Mouse (Mus musculus): ENCODE measurements around the gene Numb.
"Not testable (repeated sequence)": the region's sequence is repeated elsewhere in the genome, so short reads cannot be mapped to it uniquely, and the experiment has no call there.

Gene Numb

DNA sequence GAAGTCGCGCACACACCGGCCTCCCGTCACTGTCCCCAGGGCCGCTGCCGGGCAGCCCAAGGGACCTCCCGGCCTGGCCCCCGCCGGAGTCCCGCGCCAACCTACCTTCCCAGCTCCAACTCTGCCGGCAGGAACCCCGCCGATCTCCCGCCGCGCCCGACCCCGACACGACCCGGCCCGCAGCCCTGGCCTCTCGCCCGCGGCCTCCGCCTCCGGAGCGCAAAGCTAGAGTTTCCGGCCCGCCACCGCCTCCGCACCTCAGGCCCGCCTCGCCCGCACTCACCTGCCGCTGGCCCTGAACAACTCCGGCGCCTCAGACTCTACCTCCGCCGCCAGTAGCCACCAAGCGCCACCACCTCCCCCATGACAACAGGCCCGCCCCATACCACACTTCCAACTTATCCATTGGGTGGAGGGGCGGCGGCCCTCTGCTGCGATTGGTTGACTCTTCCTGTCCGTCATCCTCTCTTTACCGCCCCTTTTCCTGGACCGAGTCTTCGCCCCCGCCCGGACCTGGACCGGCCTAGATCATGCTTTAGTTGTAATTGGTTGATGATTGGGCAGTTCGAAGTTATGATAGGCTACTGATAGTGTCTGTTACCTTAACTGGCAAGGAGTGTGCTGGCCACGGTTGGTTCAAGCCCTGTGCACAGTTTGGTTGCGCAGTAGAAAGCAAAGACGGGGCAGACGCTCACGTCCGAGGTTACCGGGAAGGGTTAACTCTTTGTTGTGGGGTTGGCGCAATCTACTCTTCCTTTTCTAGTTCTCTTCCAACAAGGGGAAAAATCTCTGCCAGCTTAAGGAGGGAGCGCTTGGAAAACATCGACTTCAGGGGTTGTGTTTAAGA is at the start of gene Numb:
Gene Numb, minus strand, starts transcription at position 400 of the 847 bp plus-strand sequence.
- DNase-seq: peak; percentile 98 to 99

GRCm38 (mm10) chr12:83965235-83965634 is 43.5 kb upstream of the Numb start:
- no peak for DNase-seq

DNA sequence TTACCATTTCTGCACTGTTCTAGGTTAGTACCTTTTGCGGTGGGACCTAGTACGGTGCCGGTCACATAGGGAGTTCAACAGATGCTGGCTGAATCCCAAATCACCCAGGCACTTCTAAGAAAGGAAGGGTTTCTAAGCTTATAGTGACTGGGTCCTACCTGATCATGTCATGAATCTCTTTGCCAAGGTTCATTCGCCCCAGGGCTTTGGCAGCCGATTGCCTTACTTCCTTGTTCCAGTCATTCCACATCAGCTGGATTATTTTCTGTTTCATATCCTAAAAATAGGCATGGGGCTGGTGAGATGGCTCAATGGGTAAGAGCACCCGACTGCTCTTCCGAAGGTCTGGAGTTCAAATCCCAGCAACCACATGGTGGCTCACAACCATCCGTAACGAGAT is 36.5 kb upstream of the Numb start:
- DNase-seq: no peak

GRCm38 (mm10) chr12:83951711-83952575 is 30.2 kb upstream of the Numb start:
- DNase-seq: no peak

DNA sequence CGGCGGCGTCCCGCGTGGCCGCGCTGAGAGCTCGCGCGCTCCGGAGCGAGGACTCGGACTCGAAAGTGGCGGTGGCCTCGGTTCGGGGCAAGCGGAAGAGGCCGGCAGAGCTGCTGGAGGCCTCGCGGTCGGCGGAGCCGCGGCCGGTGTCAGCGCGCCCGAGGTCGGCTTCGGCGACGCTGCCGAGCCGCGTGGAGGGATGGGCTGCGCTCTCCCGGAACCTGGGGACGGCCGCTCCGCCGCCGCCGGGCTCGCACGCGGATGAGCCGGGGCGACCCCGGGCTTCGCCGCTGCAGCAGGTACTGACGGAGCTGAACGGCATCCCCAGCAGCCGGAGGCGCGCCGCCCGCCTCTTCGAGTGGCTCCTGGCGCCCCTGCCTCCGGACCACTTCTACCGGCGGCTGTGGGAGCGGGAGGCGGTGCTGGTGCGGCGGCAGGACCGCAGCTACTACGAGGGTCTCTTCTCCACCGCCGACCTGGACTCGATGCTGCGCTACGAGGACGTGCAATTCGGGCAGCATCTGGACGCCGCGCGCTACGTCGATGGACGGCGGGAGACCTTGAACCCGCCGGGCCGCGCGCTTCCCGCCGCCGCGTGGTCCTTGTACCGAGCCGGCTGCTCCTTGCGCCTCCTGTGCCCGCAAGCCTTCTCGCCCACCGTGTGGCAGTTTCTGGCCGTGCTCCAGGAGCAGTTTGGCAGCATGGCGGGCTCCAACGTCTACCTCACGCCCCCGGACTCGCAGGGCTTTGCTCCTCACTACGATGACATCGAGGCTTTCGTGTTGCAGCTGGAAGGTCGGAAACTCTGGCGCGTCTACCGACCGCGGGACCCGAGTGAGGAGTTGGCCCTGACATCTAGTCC is 29.3 kb upstream of the Numb start:
- peak; percentile 72 to 82 for DNase-seq

DNA sequence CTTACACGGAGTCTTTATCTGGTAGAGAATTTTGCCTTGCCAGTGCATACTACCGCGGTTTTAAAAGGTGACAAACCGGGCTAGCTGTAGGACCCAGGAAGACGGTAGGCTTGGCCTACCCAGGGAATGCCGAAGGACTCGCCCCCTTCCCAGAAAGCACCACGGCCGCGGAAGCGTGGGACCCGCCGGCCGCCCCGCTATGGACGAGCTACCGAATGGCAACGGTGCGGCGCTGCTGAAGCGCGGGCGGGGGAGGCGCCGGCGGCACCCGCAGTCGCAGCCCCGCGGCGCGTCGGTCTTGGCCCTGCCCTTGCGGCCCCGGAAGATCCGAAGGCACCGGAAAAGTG is 28.7 kb upstream of the Numb start, which contains the start of gene Riox1:
Gene Riox1, plus strand, starts transcription at position 116 of the 347 bp plus-strand sequence.
- peak; percentile 86 for DNase-seq

DNA sequence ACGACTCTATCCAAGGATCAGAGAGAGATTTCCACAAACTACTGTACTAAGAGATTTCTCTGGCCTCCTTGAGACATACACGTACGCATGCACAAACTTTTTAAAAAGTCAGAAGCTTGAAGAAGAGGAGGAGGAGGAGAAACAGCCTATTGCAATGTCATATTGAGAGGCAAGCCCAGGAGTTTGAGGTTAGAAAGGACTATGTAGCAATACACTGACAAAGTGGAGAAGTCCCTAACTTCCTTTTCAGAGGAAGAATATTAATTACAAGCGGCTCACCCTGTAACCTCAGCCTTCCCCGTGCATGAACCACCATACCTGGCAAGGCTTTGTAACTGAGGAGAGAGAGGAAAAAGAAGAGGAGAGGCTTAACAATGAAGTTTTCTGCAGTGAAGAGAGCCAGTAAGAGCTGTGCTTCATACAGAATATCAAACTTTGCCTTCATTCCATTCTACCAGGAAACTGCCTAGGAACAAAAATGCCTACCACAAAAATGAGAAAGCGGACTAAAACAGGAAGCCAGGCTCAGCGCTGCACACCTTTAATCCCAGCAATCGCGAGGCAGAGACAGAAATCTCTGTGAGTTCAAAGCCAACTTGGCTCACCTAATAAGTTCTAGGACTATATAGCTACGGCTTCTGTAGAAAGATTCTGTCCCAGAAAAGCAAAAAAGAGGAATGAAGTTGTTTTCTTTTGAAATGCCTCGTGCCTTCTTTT is 28.2 kb upstream of the Numb start:
- DNase-seq: no peak

DNA sequence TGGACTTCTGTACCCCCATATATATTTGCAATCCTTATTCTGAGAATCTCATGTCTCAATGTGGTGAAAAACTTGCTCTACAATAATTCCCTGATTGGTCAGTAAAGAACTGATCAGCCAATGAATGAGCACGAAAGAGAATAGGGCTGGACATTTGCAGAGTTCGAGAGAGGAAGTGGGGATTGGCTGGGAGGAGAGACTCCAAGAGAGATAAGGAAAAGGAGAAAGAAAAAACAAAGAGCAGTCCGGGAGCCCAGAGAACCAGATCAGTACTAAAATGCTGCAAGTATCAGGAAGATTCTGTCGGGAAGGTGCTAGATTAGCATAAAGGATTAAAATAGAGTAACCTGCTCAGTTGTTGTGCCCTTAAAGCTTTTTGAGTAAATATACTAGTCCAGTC is 27.3 kb upstream of the Numb start:
- DNase-seq: no peak

- DNase-seq: no peak
Observed at GRCm38 (mm10) chr12:83947260-83947811, 25.6 kb upstream of the Numb start.

- no peak for DNase-seq
Observed at GRCm38 (mm10) chr12:83941938-83942337, 20.2 kb upstream of the Numb start.

- DNase-seq: no peak
Observed at GRCm38 (mm10) chr12:83940031-83940430, 18.3 kb upstream of the Numb start.

- DNase-seq: no peak
Observed at GRCm38 (mm10) chr12:83939332-83939731, 17.6 kb upstream of the Numb start.

- DNase-seq: not testable (repeated sequence)
Observed at GRCm38 (mm10) chr12:83938592-83938991, 16.9 kb upstream of the Numb start.

- DNase-seq: no peak
Observed at GRCm38 (mm10) chr12:83937600-83937999, 15.9 kb upstream of the Numb start.

DNA sequence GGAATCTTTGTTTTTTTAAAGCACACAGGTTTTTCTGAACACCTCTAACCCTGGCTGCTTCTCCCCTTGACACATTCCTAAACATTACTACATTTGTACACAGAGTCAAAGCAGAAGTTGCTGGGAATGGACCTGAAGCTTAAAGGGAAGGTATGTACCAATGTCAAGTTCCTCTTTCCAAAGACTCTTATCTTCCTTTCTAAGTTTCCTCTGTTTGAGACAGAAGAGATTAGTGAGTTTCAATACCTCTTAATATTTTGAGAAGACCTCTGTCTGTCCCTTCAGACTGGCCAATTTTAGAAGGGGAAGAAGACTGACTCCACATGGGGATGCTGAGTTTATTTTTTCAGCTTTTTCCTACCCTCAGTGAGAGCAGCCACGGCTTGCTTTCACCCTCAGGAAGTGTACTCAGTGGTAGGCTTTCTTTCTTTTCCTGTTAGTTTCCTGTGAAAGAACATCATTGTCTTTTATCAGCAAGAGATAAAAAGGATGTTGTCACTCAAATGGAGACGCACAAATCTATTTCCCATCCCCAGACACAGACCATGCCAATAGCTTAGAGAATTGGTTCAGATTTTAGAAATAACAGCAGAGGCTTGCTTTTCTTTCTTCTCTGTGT is 7.6 kb upstream of the Numb start:
- DNase-seq: no peak

GRCm38 (mm10) chr12:83927747-83928146 is 6.0 kb upstream of the Numb start:
- DNase-seq: no peak

GRCm38 (mm10) chr12:83926061-83926460 is 4.3 kb upstream of the Numb start:
- no peak for DNase-seq

DNA sequence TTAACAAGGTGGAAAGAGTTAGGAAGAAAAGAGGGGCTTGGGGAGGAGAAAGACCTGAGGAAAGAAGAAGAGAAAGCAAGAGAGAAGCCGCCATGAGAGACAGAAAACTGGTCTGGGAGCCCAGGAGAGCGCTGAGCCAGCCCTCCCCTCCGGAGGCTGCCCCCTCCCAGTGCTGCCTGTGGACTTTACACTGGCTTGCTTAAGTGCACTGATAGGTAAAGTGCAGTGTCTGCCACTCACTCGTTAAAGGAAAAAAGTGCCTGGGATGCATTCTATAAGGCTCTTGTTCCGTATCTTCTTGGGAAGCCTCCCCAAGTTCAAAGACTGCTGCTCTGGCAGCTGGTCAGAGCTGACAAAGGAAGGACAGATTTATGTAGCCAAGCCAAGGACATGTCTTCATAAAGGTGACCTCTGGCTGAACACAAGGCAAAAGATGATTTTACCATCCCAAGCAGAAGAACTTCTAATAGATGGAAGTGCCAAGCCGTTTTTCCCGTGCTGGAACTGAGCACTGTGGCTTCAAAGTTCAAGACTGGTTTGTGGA is 3.5 kb upstream of the Numb start:
- DNase-seq: no peak

- DNase-seq: no peak
Observed at GRCm38 (mm10) chr12:83924332-83924731, 2.6 kb upstream of the Numb start.

- no peak for DNase-seq
Observed at GRCm38 (mm10) chr12:83923486-83923859, 1.7 kb upstream of the Numb start.
